Mouse (Mus musculus) kidney, adult 2 months (tissue): ENCODE results near the gene Rrp1b. TPM values are rescaled to one million over a fixed set of nuclear protein-coding genes. Genes with fewer than 3 reads are reported as not detected.
"Not testable (repeated sequence)": the region's sequence is repeated elsewhere in the genome, so short reads cannot be mapped to it uniquely, and the experiment has no call there.

Experiments
- DNase-seq: peaks from one replicate; pipeline ENCODE4 v3.0.0; 2021
- H3K27ac ChIP-seq: fragments of 200-500 bp; 2 replicates; pipeline ENCODE4 v1.5.1; 2012; ENCODE audit warnings: low read depth, low read length, control low read depth, inconsistent platforms; ENCODE audit not compliant: insufficient read depth
- H3K27me3 ChIP-seq: fragments of 200-500 bp; replicated peaks from 2 replicates; pipeline ENCODE4 v1.6.1; 2012; ENCODE audit warnings: mild to moderate bottlenecking, moderate library complexity, low read length, inconsistent platforms; ENCODE audit not compliant: control insufficient read depth, insufficient read depth
- H3K36me3 ChIP-seq: fragments of 200-500 bp; 2 replicates; pipeline ENCODE4 v1.6.1; 2012; ENCODE audit warnings: mild to moderate bottlenecking, moderate library complexity, low read length, inconsistent platforms; ENCODE audit not compliant: control insufficient read depth, insufficient read depth
- H3K4me1 ChIP-seq: fragments of 200-500 bp; 2 replicates; pipeline ENCODE4 v1.6.1; 2011; ENCODE audit warnings: low read length; ENCODE audit not compliant: control insufficient read depth, insufficient read depth
- H3K4me3 ChIP-seq: fragments of 200-500 bp; 2 replicates; pipeline ENCODE4 v1.5.1; 2011; ENCODE audit warnings: mild to moderate bottlenecking, low read depth, low read length, control low read depth; ENCODE audit not compliant: insufficient read depth
- CTCF ChIP-seq: fragments of 200-500 bp; conservative IDR thresholded peaks from 2 replicates; pipeline ENCODE4 v1.5.1; 2011; ENCODE audit warnings: low read depth, mild to moderate bottlenecking, control low read depth, low read length, moderate library complexity, mixed read lengths; ENCODE audit not compliant: insufficient read depth, insufficient read length
- POLR2A ChIP-seq: fragments of 200-500 bp; IDR thresholded peaks from one replicate; pipeline ENCODE4 v1.6.1; 2011; ENCODE audit warnings: low read depth, low read length, control low read depth
- WGBS: fragments of 180-500 bp; shearing (Covaris S2); methylation state at CpG from one replicate; pipeline ENCODE4 v1.1.7; 2018; 5-methylcytosine and 5-hydroxymethylcytosine counted together
- polyA plus RNA-seq: library from polyadenylated mRNA; depleted of rRNA; stranded (reverse); fragments of >200 nt; gene quantifications from 2 replicates; pipeline ENCODE4 v1.2.3, GENCODE M21; 2012

Gene Rrp1b
- polyA plus RNA-seq, 1 experiment = 4.7 TPM

DNA sequence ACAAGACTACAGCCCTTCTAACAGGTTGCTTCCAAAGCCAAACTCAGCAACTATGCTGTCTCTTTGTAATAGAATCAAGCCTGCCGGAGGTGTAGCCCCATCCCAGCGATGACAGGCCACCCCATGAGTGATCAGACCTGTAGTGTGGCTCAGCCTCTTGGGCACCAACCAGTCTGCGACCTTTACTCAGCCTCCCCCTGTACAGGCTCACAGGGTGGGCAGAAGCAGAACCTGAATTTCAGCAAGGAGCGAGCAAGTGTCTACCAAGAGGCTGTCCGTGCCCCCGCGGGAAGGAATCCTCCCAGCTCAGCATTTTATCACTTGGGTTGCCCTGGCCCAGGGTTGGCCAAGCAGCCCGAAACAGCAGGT lies 63.7 kb downstream of the Rrp1b start:
- Histone ChIP-seq H3K4me1 (peaks cover 13% of the 10 kb centered on the region), H3K27ac (peak overlapping the region; percentile 44), H3K36me3 (no peaks in the 10 kb centered on the region), H3K27me3 (no peaks in the 10 kb centered on the region), H3K4me3 (peak overlapping the region; percentile 57)
- WGBS = 36% methylated on average over 8 of the region's 8 CpGs
- TF ChIP-seq CTCF (no peak), POLR2A (no peak)
- no peak for DNase-seq

- peak; percentile 93 for DNase-seq
- H3K27me3 ChIP-seq = no peaks in the 10 kb centered on the region
- TF ChIP-seq CTCF (no peak), POLR2A (no peak)
- no peaks in the 10 kb centered on the region for H3K36me3 ChIP-seq
- peak overlapping the region; percentile 44 for H3K27ac ChIP-seq
- peaks cover 13% of the 10 kb centered on the region for H3K4me1 ChIP-seq
- WGBS = 6% methylated on average over 44 of the region's 44 CpGs
- H3K4me3 ChIP-seq = peak overlapping the region; percentile 57
These were observed 64.2 kb downstream of the Rrp1b start for GRCm38 (mm10) chr17:32099943-32100586.

DNA sequence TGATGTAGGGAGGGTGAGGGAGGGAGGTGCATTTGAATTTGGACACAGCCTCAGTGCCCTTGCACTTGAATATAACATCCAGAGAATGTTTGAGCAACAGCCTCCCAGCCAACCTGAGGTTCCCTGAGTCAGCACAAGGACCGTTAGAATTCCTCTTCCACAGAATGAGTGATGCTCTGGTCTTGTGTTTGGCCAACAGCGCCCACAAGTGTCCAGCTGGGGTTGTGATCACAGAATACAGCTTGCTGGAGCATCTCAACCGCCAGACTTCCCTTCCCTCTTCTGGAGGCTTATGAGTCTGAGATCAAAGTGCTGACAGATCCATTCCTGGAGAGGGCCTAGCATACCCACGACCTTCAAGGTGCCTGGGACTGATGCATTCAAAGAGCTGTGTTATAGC lies 67.2 kb downstream of the Rrp1b start:
- Histone ChIP-seq H3K36me3 (no peaks in the 10 kb centered on the region), H3K4me3 (no peak overlapping the region), H3K27me3 (no peaks in the 10 kb centered on the region), H3K27ac (no peak overlapping the region), H3K4me1 (peaks cover 8% of the 10 kb centered on the region; the same call in 1 of the 2 replicates)
- DNase-seq = peak; percentile 63
- no peak for TF ChIP-seq POLR2A
- TF ChIP-seq CTCF = peak; percentile 77
- 28% methylated on average over 4 of the region's 4 CpGs for WGBS

DNA sequence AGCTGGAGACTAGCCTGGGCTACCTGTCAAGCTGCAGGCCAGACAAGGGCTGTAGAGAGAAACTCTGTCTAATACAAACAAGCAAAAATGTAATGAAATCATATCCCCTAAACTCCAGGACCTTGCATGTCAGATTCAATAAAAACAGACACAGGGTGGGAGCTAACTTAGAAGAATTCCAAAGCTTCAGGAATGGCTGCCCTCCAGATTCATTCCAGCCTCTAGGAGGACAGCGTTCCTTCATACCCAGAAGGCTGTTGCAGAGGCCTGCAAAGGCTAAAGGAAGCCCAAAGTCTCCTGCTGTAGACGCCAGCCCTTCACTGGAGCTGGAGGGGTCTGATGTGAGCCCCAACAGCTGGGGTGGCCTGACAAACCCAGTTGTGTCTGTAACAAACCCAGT lies 70.5 kb downstream of the Rrp1b start:
- Histone ChIP-seq H3K27ac (no peak overlapping the region), H3K4me1 (peaks cover 2% of the 10 kb centered on the region; the same call in 1 of the 2 replicates), H3K27me3 (no peaks in the 10 kb centered on the region), H3K36me3 (no peaks in the 10 kb centered on the region), H3K4me3 (no peak overlapping the region)
- TF ChIP-seq CTCF (no peak), POLR2A (no peak)
- 75% methylated on average over 2 of the region's 2 CpGs for WGBS
- no peak for DNase-seq

DNA sequence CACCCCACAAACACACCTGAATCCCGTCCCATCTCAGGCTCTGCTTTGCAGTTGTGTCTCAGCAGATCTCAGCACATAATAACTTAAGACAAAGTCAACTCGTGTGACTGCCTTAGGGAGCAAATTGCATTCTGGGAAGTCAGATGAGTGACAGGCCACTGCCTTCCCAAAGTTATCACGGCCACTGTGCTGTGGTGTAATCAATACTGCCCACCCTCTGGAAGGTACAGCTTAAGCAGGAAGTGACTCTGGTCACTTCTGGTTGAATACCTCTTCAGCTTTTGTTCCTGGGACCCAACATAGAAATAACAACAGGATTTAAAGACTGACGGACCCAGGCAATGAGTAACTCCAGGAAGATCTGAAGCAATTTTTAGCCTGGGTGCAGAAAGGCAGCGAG lies 72.0 kb downstream of the Rrp1b start:
- Histone ChIP-seq H3K4me3 (no peak overlapping the region), H3K27me3 (no peaks in the 10 kb centered on the region), H3K36me3 (no peaks in the 10 kb centered on the region), H3K4me1 (peaks cover 3% of the 10 kb centered on the region), H3K27ac (no peak overlapping the region)
- WGBS = 63% methylated on average over 5 of the region's 5 CpGs
- no peak for DNase-seq
- no peak for TF ChIP-seq CTCF
- no peak for TF ChIP-seq POLR2A

DNA sequence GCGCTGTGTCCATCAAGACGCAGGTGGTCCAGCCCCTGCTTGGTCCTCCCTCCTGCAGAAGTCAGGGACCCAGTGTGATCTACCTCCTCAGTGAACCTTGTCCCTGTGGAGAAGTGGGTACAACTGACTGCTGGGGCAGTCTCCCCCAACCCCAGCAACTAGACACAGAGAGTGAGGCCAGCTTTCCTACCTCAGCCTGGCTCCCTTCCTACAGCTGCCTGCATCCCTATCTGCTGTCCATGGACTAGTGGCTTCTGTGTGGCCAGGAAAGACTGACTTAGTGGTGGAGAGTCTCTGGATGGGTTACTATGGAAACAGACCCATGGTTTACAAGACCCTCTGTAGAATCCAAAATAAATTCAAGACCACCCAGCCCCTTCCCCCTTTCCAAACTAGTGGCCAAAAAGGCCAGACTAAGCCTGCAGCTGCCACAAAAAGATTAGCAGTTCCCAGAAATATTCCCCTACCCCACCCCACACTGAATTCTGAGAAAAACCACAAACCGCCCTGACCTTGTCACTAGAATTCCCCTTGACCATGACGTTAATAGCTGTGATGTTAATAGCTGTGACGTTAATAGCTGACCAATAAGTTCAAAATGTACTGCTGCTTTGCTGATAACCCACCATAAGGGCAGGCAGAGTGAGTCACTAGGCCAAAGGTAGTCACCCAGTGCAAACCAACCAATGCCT lies 72.6 kb downstream of the Rrp1b start:
- 46% methylated on average over 5 of the region's 5 CpGs for WGBS

GRCm38 (mm10) chr17:32109201-32109940 lies 73.5 kb downstream of the Rrp1b start:
- H3K27ac ChIP-seq = no peak overlapping the region
- TF ChIP-seq CTCF (no peak), POLR2A (no peak)
- peaks cover 11% of the 10 kb centered on the region for H3K4me1 ChIP-seq
- WGBS = 77% methylated on average over 6 of the region's 6 CpGs
- no peak for DNase-seq
- H3K27me3 ChIP-seq = no peaks in the 10 kb centered on the region
- H3K36me3 ChIP-seq = no peaks in the 10 kb centered on the region
- no peak overlapping the region for H3K4me3 ChIP-seq

More for the DNA sequence above, 72.6 kb downstream of the Rrp1b start:
- DNase-seq = peak; percentile 59
- not testable (repeated sequence) for H3K36me3 ChIP-seq, H3K27me3 ChIP-seq, H3K4me3 ChIP-seq, H3K27ac ChIP-seq, H3K4me1 ChIP-seq
